Mouse (Mus musculus) liver, embryonic 14.5 days (tissue): ENCODE results near the gene Coro7. TPM values are rescaled to one million over a fixed set of nuclear protein-coding genes. Genes with fewer than 3 reads are reported as not detected.

Experiments
- ATAC-seq: fragments of 200-750 bp; cut with Nextera tagmentation; 2 replicates; pipeline ENCODE4 v1.8.0; 2017; ENCODE audit warnings: moderate number of reproducible peaks, mild to moderate bottlenecking, moderate library complexity; ENCODE audit not compliant: insufficient read depth
- DNase-seq, 3 experiments: peaks; one replicate each; pipeline ENCODE4 v3.0.0-alpha.2; 2012 to 2013; ENCODE audit warnings: low read depth in 3 of 3, low spot score in 3 of 3
- H3K27ac ChIP-seq: fragments of 300-500 bp; sonication (generic); 2 replicates; pipeline ENCODE4 v1.5.1; 2014; ENCODE audit warnings: moderate library complexity, mild to moderate bottlenecking, control low read depth, inconsistent platforms
- H3K27me3 ChIP-seq: fragments of 300-500 bp; sonication (generic); 2 replicates; pipeline ENCODE4 v1.6.1; 2014; ENCODE audit warnings: mild to moderate bottlenecking, low read length, moderate library complexity; ENCODE audit not compliant: control insufficient read depth, insufficient read depth
- H3K36me3 ChIP-seq: fragments of 300-500 bp; sonication (generic); replicated peaks from 2 replicates; pipeline ENCODE4 v1.6.1; 2014; ENCODE audit warnings: low read depth; ENCODE audit not compliant: control insufficient read depth, insufficient read depth
- H3K4me1 ChIP-seq, 2 experiments: fragments of 200-500 bp in 1 of 2; fragments of 300-500 bp in 1 of 2; sonication (generic) in 1 of 2; replicated peaks; 2 replicates each; pipeline ENCODE4 v1.6.1; 2012 to 2014; ENCODE audit warnings: antibody characterized with exemption in 1 of 2, inconsistent platforms in 1 of 2, low read length in 1 of 2; ENCODE audit not compliant: control insufficient read depth in 2 of 2, insufficient read depth in 2 of 2
- H3K4me2 ChIP-seq: fragments of 300-500 bp; sonication (generic); 2 replicates; pipeline ENCODE4 v1.6.1; 2014; ENCODE audit warnings: low read depth, mild to moderate bottlenecking, control low read depth, moderate library complexity
- H3K4me3 ChIP-seq, 2 experiments: fragments of 200-500 bp in 1 of 2; fragments of 300-500 bp in 1 of 2; sonication (generic) in 1 of 2; 2 replicates each; pipeline ENCODE4 v1.5.1; 2012 to 2014; ENCODE audit warnings: low read depth in 2 of 2, low read length in 2 of 2, mild to moderate bottlenecking in 2 of 2, control low read depth in 1 of 2, inconsistent platforms in 1 of 2, moderate library complexity in 1 of 2; ENCODE audit not compliant: insufficient read depth in 1 of 2
- H3K9ac ChIP-seq: fragments of 300-500 bp; sonication (generic); replicated peaks from 2 replicates; pipeline ENCODE4 v1.6.1; 2014; ENCODE audit warnings: mild to moderate bottlenecking, control low read depth, moderate library complexity
- H3K9me3 ChIP-seq: fragments of 300-500 bp; sonication (generic); 2 replicates; pipeline ENCODE4 v1.6.1; 2016; ENCODE audit warnings: low read length, mixed read lengths; ENCODE audit not compliant: control insufficient read depth
- CTCF ChIP-seq: IDR thresholded peaks from 2 replicates; pipeline ENCODE4 v1.5.1; 2016; ENCODE audit warnings: antibody characterized with exemption, low read depth, control low read depth
- EP300 ChIP-seq: IDR thresholded peaks from 2 replicates; pipeline ENCODE4 v1.6.1; 2016; ENCODE audit warnings: antibody characterized with exemption, low read depth
- whole genome bisulfite sequencing: fragments of 180-500 bp; shearing (Covaris S2); extraction: QIAGEN DNeasy Blood & Tissue Kit; methylation state at CpG from one replicate; pipeline ENCODE4 v1.1.7; 2014; ENCODE audit not compliant: insufficient replicate concordance; 5-methylcytosine and 5-hydroxymethylcytosine counted together
- polyA plus RNA-seq, 2 experiments: library from polyadenylated mRNA; depleted of rRNA in 1 of 2; stranded (reverse) in 1 of 2; unstranded in 1 of 2; fragments of >200 nt; fragmentation: Nextera tagmentation in 1 of 2; extraction: Ambion mirVana in 1 of 2; gene quantifications; 2 replicates each; pipeline versions ENCODE4 v1.2.1 to v1.2.3; 2012 to 2014

The Coro7 gene
- polyA plus RNA-seq, 2 experiments, result 5.1 to 10.4 TPM

- Histone ChIP-seq H3K4me2 (no peak overlapping the region), H3K4me3 (no peak overlapping the region), H3K27me3 (no peaks in the 10 kb centered on the region), H3K9ac (no peak overlapping the region), H3K4me1 (peaks cover 4 to 10% of the 10 kb centered on the region in 2 experiments), H3K27ac (no peak overlapping the region), H3K36me3 (no peaks in the 10 kb centered on the region), H3K9me3 (no peaks in the 10 kb centered on the region)
- 75% methylated on average over 9 of the region's 9 CpGs for WGBS
- DNase-seq (no peak), ATAC-seq (no peak)
- TF ChIP-seq EP300 (no peak), CTCF (no peak)
Observed at GRCm38 (mm10) chr16:4634681-4635080, 44.9 kb downstream of the Coro7 start.

- Histone ChIP-seq H3K4me3 (no peak overlapping the region), H3K36me3 (no peaks in the 10 kb centered on the region), H3K9ac (no peak overlapping the region), H3K27ac (no peak overlapping the region), H3K9me3 (no peaks in the 10 kb centered on the region), H3K27me3 (no peaks in the 10 kb centered on the region), H3K4me1 (peaks cover 4 to 7% of the 10 kb centered on the region in 2 experiments), H3K4me2 (no peak overlapping the region)
- no peak for TF ChIP-seq CTCF
- TF ChIP-seq EP300, result no peak
- DNase-seq, result no peak
- no peak for ATAC-seq
- 89% methylated on average over 3 of the region's 3 CpGs for WGBS
Observed at GRCm38 (mm10) chr16:4633661-4634060, 45.9 kb downstream of the Coro7 start.

GRCm38 (mm10) chr16:4632050-4632449, 47.5 kb downstream of the Coro7 start:
- Histone ChIP-seq H3K9ac (no peak overlapping the region), H3K4me2 (no peak overlapping the region), H3K4me3 (no peak overlapping the region), H3K27me3 (no peaks in the 10 kb centered on the region), H3K4me1 (peaks cover 4 to 7% of the 10 kb centered on the region in 2 experiments), H3K36me3 (no peaks in the 10 kb centered on the region), H3K9me3 (no peaks in the 10 kb centered on the region), H3K27ac (no peak overlapping the region)
- TF ChIP-seq CTCF (peak; percentile 68), EP300 (no peak)
- 50% methylated on average over 7 of the region's 7 CpGs for WGBS
- DNase-seq (no peak), ATAC-seq (no peak)

- peaks cover 2% of the 10 kb centered on the region in 2 experiments; a peak in 2 of 4 replicates for H3K4me1 ChIP-seq
- ATAC-seq (0 out of 2 replicates have a peak, but pooled peaks have one; percentile 46), DNase-seq (peak in 2 of 3 experiments; percentile 48 to 53)
- no peak overlapping the region for H3K27ac ChIP-seq
- no peaks in the 10 kb centered on the region for H3K27me3 ChIP-seq
- no peak overlapping the region for H3K4me3 ChIP-seq
- WGBS, result 18% methylated on average over 6 of the region's 6 CpGs
- no peak overlapping the region for H3K9ac ChIP-seq
- no peaks in the 10 kb centered on the region for H3K9me3 ChIP-seq
- no peaks in the 10 kb centered on the region for H3K36me3 ChIP-seq
- no peak overlapping the region for H3K4me2 ChIP-seq
- peak; percentile 100 for TF ChIP-seq CTCF
- no peak for TF ChIP-seq EP300
Observed at GRCm38 (mm10) chr16:4629950-4630349, 49.6 kb downstream of the Coro7 start.

GRCm38 (mm10) chr16:4628898-4629419, 50.6 kb downstream of the Coro7 start:
- H3K36me3 ChIP-seq, result no peaks in the 10 kb centered on the region
- H3K27me3 ChIP-seq, result no peaks in the 10 kb centered on the region
- ATAC-seq (no peak), DNase-seq (no peak)
- peaks cover 4% of the 10 kb centered on the region in 2 experiments for H3K4me1 ChIP-seq
- no peak overlapping the region for H3K27ac ChIP-seq
- WGBS, result 85% methylated on average over 9 of the region's 9 CpGs
- no peaks in the 10 kb centered on the region for H3K9me3 ChIP-seq
- TF ChIP-seq CTCF, result no peak
- TF ChIP-seq EP300, result no peak
- H3K4me2 ChIP-seq, result no peak overlapping the region
- no peak overlapping the region for H3K4me3 ChIP-seq
- H3K9ac ChIP-seq, result no peak overlapping the region
